Mouse (Mus musculus) heart, embryonic 12.5 days (tissue): ENCODE results near the gene Zbtb7b. TPM values are rescaled to one million over a fixed set of nuclear protein-coding genes. Genes with fewer than 3 reads are reported as not detected.

Experiments
- ATAC-seq: fragments of 200-750 bp; cut with Nextera tagmentation; 2 replicates; pipeline ENCODE4 v1.8.0; 2017; ENCODE audit warnings: moderate TSS enrichment, moderate library complexity; ENCODE audit not compliant: insufficient number of reproducible peaks, low FRiP score
- H3K27ac ChIP-seq: fragments of 300-500 bp; sonication (generic); 2 replicates; pipeline ENCODE4 v1.5.1; 2016; ENCODE audit warnings: mild to moderate bottlenecking, moderate library complexity; ENCODE audit not compliant: poor library complexity, severe bottlenecking
- H3K27me3 ChIP-seq: fragments of 300-500 bp; sonication (generic); replicated peaks from 2 replicates; pipeline ENCODE4 v1.6.1; 2016; ENCODE audit warnings: mild to moderate bottlenecking, moderate library complexity
- H3K36me3 ChIP-seq: fragments of 300-500 bp; sonication (generic); 2 replicates; pipeline ENCODE4 v1.6.1; 2016; ENCODE audit warnings: mild to moderate bottlenecking, moderate library complexity
- H3K4me1 ChIP-seq: fragments of 300-500 bp; sonication (generic); replicated peaks from 2 replicates; pipeline ENCODE4 v1.6.1; 2016; ENCODE audit warnings: mild to moderate bottlenecking
- H3K4me2 ChIP-seq: fragments of 300-500 bp; sonication (generic); 2 replicates; pipeline ENCODE4 v1.6.1; 2016; ENCODE audit warnings: mild to moderate bottlenecking, moderate library complexity
- H3K4me3 ChIP-seq: fragments of 300-500 bp; sonication (generic); 2 replicates; pipeline ENCODE4 v1.5.1; 2016; ENCODE audit warnings: mild to moderate bottlenecking
- H3K9ac ChIP-seq: fragments of 300-500 bp; sonication (generic); 2 replicates; pipeline ENCODE4 v1.6.1; 2016; ENCODE audit warnings: mild to moderate bottlenecking, moderate library complexity
- H3K9me3 ChIP-seq: fragments of 300-500 bp; sonication (generic); replicated peaks from 2 replicates; pipeline ENCODE4 v1.6.1; 2016; ENCODE audit warnings: mild to moderate bottlenecking, moderate library complexity
- WGBS: fragments of 180-500 bp; shearing (Covaris S2); methylation state at CpG from one replicate; pipeline ENCODE4 v1.1.7; 2016; 5-methylcytosine and 5-hydroxymethylcytosine counted together
- polyA plus RNA-seq: library from polyadenylated mRNA; unstranded; fragments of >200 nt; fragmentation: Nextera tagmentation; extraction: Ambion mirVana; gene quantifications from 2 replicates; pipeline ENCODE4 v1.2.1, GENCODE M21; 2016

Gene Zbtb7b
- polyA plus RNA-seq, 1 experiment from 2014 or later: 1.6 TPM

DNA sequence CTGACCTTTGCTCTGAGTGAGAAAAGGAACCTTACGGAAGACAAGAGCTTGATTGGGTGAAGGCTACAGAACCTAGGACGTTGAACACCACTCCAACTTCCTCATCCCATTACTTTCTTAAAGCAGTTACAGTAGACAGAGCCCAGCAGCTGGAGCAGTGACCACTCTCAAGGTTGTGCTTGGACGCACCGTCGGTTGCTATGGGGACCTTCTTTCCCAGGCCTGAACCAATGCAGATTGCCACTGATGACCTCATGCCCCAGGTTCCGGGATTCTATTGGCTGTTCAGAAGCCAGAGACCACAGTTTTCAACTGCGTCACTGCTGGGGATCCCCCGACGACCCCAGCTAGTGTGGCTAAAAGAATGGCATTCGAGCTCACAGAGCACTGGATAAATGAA is 63.6 kb downstream of the Zbtb7b start:
- Histone ChIP-seq H3K9me3 (no peaks in the 10 kb centered on the region), H3K4me3 (no peak overlapping the region), H3K27ac (no peak overlapping the region), H3K4me2 (no peak overlapping the region), H3K36me3 (peaks cover 23% of the 10 kb centered on the region), H3K27me3 (peaks cover 32% of the 10 kb centered on the region), H3K4me1 (peaks cover 24% of the 10 kb centered on the region; the same call in 1 of the 2 replicates), H3K9ac (no peak overlapping the region)
- 13% methylated on average over 10 of the region's 10 CpGs for WGBS
- no peak for ATAC-seq

DNA sequence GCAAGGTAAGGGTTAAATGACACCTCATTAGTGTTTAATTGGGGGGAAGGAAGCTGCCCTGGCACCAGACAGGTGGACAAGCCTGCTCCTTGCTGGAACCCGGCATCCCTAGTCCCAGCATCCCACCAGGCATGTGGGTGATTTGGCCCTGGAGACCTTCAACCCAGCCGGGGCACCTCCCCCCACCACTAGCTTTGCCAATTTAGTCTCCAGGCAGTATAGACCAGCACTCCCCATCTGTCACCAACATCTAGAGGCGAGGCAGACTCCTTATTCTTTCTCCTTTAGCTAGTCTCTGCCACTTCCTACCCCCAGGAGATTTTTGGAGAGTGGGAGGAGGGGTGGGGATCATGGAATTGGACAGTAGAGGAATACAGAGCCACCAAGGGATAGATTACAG is 64.2 kb downstream of the Zbtb7b start:
- Histone ChIP-seq H3K4me3 (no peak overlapping the region), H3K27ac (no peak overlapping the region), H3K9ac (no peak overlapping the region), H3K27me3 (peaks cover 33% of the 10 kb centered on the region), H3K9me3 (no peaks in the 10 kb centered on the region), H3K36me3 (peaks cover 23% of the 10 kb centered on the region), H3K4me1 (peaks cover 22% of the 10 kb centered on the region; the same call in 1 of the 2 replicates), H3K4me2 (no peak overlapping the region)
- 45% methylated on average over 3 of the region's 3 CpGs for WGBS
- no peak for ATAC-seq

DNA sequence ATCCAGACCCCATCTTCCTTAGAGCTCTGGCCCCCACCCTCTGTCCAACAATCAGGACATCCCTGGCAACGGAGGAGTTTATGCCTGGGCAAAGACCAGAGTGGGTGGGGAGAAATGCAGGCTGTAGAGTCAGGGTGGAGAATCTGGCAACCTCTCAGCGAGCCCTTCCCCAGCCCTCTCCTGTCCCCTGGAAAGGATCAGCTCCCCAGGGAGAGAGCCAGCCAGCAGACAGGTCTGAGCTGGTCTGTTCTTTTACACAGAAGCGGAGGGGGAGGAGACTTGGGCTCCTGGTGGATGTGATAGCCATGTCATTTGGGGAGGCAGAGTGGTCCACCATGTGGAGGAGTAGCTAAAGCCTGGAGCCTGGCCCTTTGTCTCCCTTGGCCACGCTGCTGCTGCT is 66.0 kb downstream of the Zbtb7b start:
- no peak overlapping the region; the same call in 1 of the 2 replicates for H3K9ac ChIP-seq
- no peak overlapping the region; the same call in 1 of the 2 replicates for H3K4me2 ChIP-seq
- peaks cover 22% of the 10 kb centered on the region; the same call in 1 of the 2 replicates for H3K4me1 ChIP-seq
- H3K36me3 ChIP-seq: peaks cover 7% of the 10 kb centered on the region
- 11% methylated on average over 4 of the region's 4 CpGs for whole genome bisulfite sequencing
- H3K4me3 ChIP-seq: no peak overlapping the region
- no peaks in the 10 kb centered on the region for H3K9me3 ChIP-seq
- no peak overlapping the region for H3K27ac ChIP-seq
- H3K27me3 ChIP-seq: peaks cover 41% of the 10 kb centered on the region
- no peak for ATAC-seq

Other genes with a start within 250 kb of the Zbtb7b start
- gene Hcn3, start 234.6 kb downstream of the Zbtb7b start, polyA plus RNA-seq: 0.45 and 0.65 TPM in 2 replicates
- 24.6 and 24.8 TPM in 2 replicates for gene Clk2, start 230.0 kb downstream of the Zbtb7b start, polyA plus RNA-seq
- 88.8 and 92.5 TPM in 2 replicates for gene Scamp3, start 217.3 kb downstream of the Zbtb7b start, polyA plus RNA-seq
- 15.4 and 15.6 TPM in 2 replicates for gene Fam189b, start 211.6 kb downstream of the Zbtb7b start, polyA plus RNA-seq
- 37.1 and 38.0 TPM in 2 replicates for gene Gba, start 191.8 kb downstream of the Zbtb7b start, polyA plus RNA-seq
- 16.2 and 18.7 TPM in 2 replicates for gene Thbs3, start 179.6 kb downstream of the Zbtb7b start, polyA plus RNA-seq
- 123 and 127 TPM in 2 replicates for gene Mtx1, start 167.7 kb downstream of the Zbtb7b start, polyA plus RNA-seq
- gene Muc1, start 165.7 kb downstream of the Zbtb7b start, polyA plus RNA-seq: 0.48 TPM in 1 of 2 replicates, not detected in the other
- gene Krtcap2, start 148.8 kb downstream of the Zbtb7b start, polyA plus RNA-seq: 243 and 262 TPM in 2 replicates
- gene Trim46, start 148.5 kb downstream of the Zbtb7b start, polyA plus RNA-seq: 0.89 and 1.1 TPM in 2 replicates
- 65.1 and 79.2 TPM in 2 replicates for gene Dpm3, start 135.4 kb downstream of the Zbtb7b start, polyA plus RNA-seq
- 40.9 and 42.9 TPM in 2 replicates for gene Slc50a1, start 124.2 kb downstream of the Zbtb7b start, polyA plus RNA-seq
- gene Efna1, start 113.6 kb downstream of the Zbtb7b start, polyA plus RNA-seq: 27.0 and 31.0 TPM in 2 replicates
- 1.3 TPM in 2 replicates for gene Efna3, start 71.8 kb downstream of the Zbtb7b start, polyA plus RNA-seq
- 8.7 and 10.6 TPM in 2 replicates for gene Efna4, start 56.7 kb downstream of the Zbtb7b start, polyA plus RNA-seq
- gene Adam15, start 44.8 kb downstream of the Zbtb7b start, polyA plus RNA-seq: 47.2 and 55.5 TPM in 2 replicates
- gene Dcst2, start 32.8 kb downstream of the Zbtb7b start, polyA plus RNA-seq: not detected in 2 replicates
- gene Dcst1, start 29.5 kb downstream of the Zbtb7b start, polyA plus RNA-seq: 0.09 TPM in 1 of 2 replicates, not detected in the other
- 0.54 TPM in 1 of 2 replicates, not detected in the other for gene Lenep, start 8.0 kb upstream of the Zbtb7b start, polyA plus RNA-seq
- gene Flad1, start 17.1 kb upstream of the Zbtb7b start, polyA plus RNA-seq: 31.7 and 32.5 TPM in 2 replicates
- 355 and 356 TPM in 2 replicates for gene Cks1b, start 23.6 kb upstream of the Zbtb7b start, polyA plus RNA-seq
- gene Shc1, start 23.7 kb upstream of the Zbtb7b start, polyA plus RNA-seq: 76.2 and 78.1 TPM in 2 replicates
- 36.1 and 37.5 TPM in 2 replicates for gene Pygo2, start 35.4 kb upstream of the Zbtb7b start, polyA plus RNA-seq
- gene Pbxip1, start 41.9 kb upstream of the Zbtb7b start, polyA plus RNA-seq: 67.5 and 71.6 TPM in 2 replicates
- 46.8 and 51.0 TPM in 2 replicates for gene Pmvk, start 59.8 kb upstream of the Zbtb7b start, polyA plus RNA-seq
- 1.4 and 1.5 TPM in 2 replicates for gene Kcnn3, start 125.4 kb upstream of the Zbtb7b start, polyA plus RNA-seq